Mouse (Mus musculus): Measurements from ENCODE around the gene Chsy1.

DNA sequence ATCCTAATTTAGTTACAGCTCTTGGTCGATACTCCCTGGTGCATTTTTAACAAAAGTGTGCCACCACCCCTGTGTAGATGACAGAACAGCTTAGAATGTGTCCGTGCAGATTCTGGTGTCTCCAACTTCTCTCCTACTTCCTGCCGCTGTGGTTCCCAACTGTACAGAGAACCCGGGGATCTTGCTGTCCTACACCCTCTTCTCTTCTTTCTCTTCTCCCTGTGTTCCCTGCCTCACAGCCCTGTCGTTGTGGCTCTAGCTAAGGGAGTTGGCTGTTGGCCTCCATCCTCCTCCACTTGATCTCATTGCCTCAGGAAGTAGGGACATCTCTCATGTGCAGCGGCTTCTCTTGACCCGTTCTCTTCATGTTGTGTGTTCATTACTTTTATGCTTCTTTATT lies 59.6 kb downstream of the Chsy1 start:
- TF ChIP-seq CTCF (IDR thresholded peaks at IDR 0.05; ENCODE audit: low read depth) (no peak), EP300 (optimal IDR thresholded peaks at IDR 0.05) (no peak)

All from stomach, postnatal 0 days (tissue).